Mouse (Mus musculus): ENCODE data around the gene Fam107b. TPM values are rescaled to one million over a fixed set of nuclear protein-coding genes. Genes with fewer than 3 reads are reported as not detected.

The Fam107b gene
- polyA plus RNA-seq, 1 experiment from 2014 or later, result 25.0 TPM

DNA sequence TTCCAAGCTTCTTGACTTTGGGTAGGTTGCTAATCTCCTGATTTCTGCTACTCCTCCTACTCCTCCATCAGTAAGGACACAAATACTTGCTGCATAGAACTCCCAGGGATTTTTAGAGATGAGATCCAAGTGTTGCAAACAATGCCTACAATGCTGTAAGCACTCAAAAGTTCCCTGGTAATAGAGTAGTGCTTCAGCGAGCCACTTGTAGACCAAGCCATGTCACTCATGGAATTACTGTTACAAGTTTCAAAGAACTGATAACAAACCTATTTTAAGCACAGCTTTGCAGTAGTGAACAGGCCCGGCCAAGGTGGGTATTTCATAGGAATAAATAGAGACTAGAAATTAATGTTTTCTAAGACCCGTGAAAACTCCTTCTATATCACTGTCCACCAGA, 174.8 kb downstream of the Fam107b start:
- 45% methylated on average over 3 of the region's 3 CpGs for WGBS (ENCODE audit: insufficient replicate concordance)
- no peak for ATAC-seq (ENCODE audit: low read depth)

GRCm38 (mm10) chr2:3745910-3746606, 175.8 kb downstream of the Fam107b start:
- Histone ChIP-seq H3K4me2 (ENCODE audit: low read depth, low read length) (no peak overlapping the region), H3K4me1 (ENCODE audit: control insufficient read depth, low read depth, low read length) (peaks cover 5% of the 10 kb centered on the region; the same call in 1 of the 2 replicates), H3K27ac (ENCODE audit: low read length) (no peak overlapping the region), H3K36me3 (ENCODE audit: control insufficient read depth, insufficient read depth) (no peaks in the 10 kb centered on the region), H3K4me3 (ENCODE audit: low read depth, low read length) (no peak overlapping the region), H3K9me3 (replicated peaks; ENCODE audit: control insufficient read depth, low read length) (no peaks in the 10 kb centered on the region), H3K27me3 (ENCODE audit: control insufficient read depth, insufficient read depth, low read depth, low read length) (no peaks in the 10 kb centered on the region), H3K9ac (ENCODE audit: low read depth, low read length) (no peak overlapping the region)
- ATAC-seq (ENCODE audit: low read depth), result 0 out of 2 replicates have a peak, but pooled peaks have one; percentile 27
- WGBS (ENCODE audit: insufficient replicate concordance), result 72% methylated on average over 13 of the region's 13 CpGs

More for the DNA sequence above, 174.8 kb downstream of the Fam107b start:
- Histone ChIP-seq H3K4me2 (ENCODE audit: low read depth, low read length) (no peak overlapping the region), H3K36me3 (ENCODE audit: control insufficient read depth, insufficient read depth) (no peaks in the 10 kb centered on the region), H3K27me3 (ENCODE audit: control insufficient read depth, insufficient read depth, low read depth, low read length) (no peaks in the 10 kb centered on the region), H3K4me3 (ENCODE audit: low read depth, low read length) (no peak overlapping the region), H3K9me3 (replicated peaks; ENCODE audit: control insufficient read depth, low read length) (no peaks in the 10 kb centered on the region), H3K4me1 (ENCODE audit: control insufficient read depth, low read depth, low read length) (peaks cover 2% of the 10 kb centered on the region; the same call in 1 of the 2 replicates), H3K27ac (ENCODE audit: low read length) (no peak overlapping the region), H3K9ac (ENCODE audit: low read depth, low read length) (no peak overlapping the region)

DNA sequence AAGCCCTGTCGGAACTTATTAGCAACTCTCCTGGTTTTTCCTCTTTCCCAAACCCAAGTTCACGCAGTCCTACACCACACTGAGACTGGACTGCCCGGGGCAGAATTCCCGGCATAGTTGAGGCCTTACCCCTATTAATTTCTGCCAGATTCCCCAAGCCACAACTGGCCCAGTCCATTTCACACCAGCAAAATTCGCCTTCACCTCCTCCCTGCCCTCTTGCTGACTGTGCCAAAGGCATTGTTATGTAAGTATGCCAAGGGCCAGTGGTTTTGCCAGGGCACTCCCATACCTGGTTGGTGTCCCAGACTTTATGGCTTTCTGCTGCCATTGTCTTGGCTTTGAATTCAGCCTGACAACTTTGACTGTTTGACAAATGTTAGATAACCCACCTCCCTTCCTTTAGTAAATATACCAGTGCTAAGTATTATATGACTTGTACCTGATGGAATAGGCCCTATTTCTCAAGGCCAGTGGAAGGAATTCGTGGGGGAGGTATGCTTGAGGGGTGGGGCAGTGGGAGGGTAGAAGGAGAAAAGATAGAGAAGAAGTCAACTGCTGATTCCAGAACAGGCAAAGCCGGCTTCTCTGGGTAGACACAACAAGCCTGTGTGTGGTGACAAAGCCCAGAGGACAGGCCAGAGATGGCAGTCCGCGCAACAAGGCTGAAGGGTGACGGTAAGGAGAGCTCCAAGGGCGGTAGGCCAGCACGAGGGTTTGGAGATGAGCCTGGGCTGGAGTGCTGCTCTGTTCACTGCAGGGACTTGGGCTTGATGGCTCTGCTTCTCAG, 178.6 kb downstream of the Fam107b start:
- Histone ChIP-seq H3K4me1 (ENCODE audit: control insufficient read depth, low read depth, low read length) (peaks cover 8% of the 10 kb centered on the region), H3K27ac (ENCODE audit: low read length) (no peak overlapping the region), H3K9ac (ENCODE audit: low read depth, low read length) (no peak overlapping the region), H3K36me3 (ENCODE audit: control insufficient read depth, insufficient read depth) (no peaks in the 10 kb centered on the region), H3K4me3 (ENCODE audit: low read depth, low read length) (no peak overlapping the region), H3K27me3 (ENCODE audit: control insufficient read depth, insufficient read depth, low read depth, low read length) (no peaks in the 10 kb centered on the region), H3K9me3 (replicated peaks; ENCODE audit: control insufficient read depth, low read length) (no peaks in the 10 kb centered on the region), H3K4me2 (ENCODE audit: low read depth, low read length) (no peak overlapping the region)
- ATAC-seq (ENCODE audit: low read depth), result no peak
- 62% methylated on average over 12 of the region's 12 CpGs for WGBS (ENCODE audit: insufficient replicate concordance)

DNA sequence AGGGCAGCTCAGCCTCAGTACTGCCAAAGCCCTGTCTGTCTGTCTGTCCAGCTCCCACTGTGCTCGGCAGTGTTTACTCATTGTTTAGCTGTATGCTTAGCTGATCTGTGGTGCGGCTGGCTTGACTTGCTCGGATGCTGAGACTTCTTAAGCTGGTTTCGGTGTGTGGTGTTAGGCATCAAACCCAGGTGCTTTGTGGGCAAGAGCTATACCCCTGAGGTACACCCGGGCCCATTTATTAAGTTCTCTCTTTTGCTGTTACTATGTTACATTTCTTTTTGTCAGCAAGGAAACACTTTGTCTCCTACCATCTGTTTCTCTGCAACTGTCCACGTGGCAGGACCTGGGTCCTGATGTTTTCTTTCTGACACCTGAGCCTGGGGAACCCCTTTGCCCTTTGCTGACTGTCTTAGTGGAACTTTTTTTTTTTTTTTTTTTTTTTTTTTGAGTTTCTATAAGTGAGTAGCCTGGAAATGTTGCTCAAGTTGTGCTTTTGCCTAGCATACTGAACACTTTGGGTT, 179.3 kb downstream of the Fam107b start:
- H3K9me3 ChIP-seq (replicated peaks; ENCODE audit: control insufficient read depth, low read length), result no peaks in the 10 kb centered on the region
- no peak overlapping the region for H3K27ac ChIP-seq (ENCODE audit: low read length)
- H3K27me3 ChIP-seq (ENCODE audit: control insufficient read depth, insufficient read depth, low read depth, low read length), result no peaks in the 10 kb centered on the region
- H3K4me2 ChIP-seq (ENCODE audit: low read depth, low read length), result no peak overlapping the region
- ATAC-seq (ENCODE audit: low read depth), result no peak
- WGBS (ENCODE audit: insufficient replicate concordance), result 59% methylated on average over 6 of the region's 6 CpGs
- no peak overlapping the region for H3K4me3 ChIP-seq (ENCODE audit: low read depth, low read length)
- no peak overlapping the region for H3K9ac ChIP-seq (ENCODE audit: low read depth, low read length)
- no peaks in the 10 kb centered on the region for H3K36me3 ChIP-seq (ENCODE audit: control insufficient read depth, insufficient read depth)
- peaks cover 8% of the 10 kb centered on the region for H3K4me1 ChIP-seq (ENCODE audit: control insufficient read depth, low read depth, low read length)

DNA sequence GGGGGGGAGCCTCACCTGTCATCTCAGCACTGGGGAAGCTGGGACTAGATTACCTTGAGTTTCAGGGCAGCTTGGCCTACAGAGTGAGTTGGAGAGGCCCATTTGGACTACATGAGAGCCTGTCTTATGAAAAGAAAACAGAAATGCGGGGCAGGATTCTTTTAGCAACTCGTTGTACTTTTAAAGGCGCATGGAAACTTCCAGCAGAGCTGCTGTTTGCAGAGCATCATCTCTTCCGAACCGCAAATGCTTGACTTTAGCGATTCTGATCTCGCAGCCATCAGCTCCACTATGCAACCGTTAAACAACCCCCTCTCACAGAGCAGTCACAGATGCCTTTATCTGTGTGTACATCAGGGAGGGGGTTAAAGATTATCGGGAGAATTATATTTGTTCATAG, 179.8 kb downstream of the Fam107b start:
- Histone ChIP-seq H3K36me3 (ENCODE audit: control insufficient read depth, insufficient read depth) (no peaks in the 10 kb centered on the region), H3K9ac (ENCODE audit: low read depth, low read length) (no peak overlapping the region), H3K4me1 (ENCODE audit: control insufficient read depth, low read depth, low read length) (peaks cover 8% of the 10 kb centered on the region), H3K4me2 (ENCODE audit: low read depth, low read length) (no peak overlapping the region), H3K9me3 (replicated peaks; ENCODE audit: control insufficient read depth, low read length) (no peaks in the 10 kb centered on the region), H3K27me3 (ENCODE audit: control insufficient read depth, insufficient read depth, low read depth, low read length) (no peaks in the 10 kb centered on the region), H3K27ac (ENCODE audit: low read length) (no peak overlapping the region), H3K4me3 (ENCODE audit: low read depth, low read length) (no peak overlapping the region)
- no peak for ATAC-seq (ENCODE audit: low read depth)
- WGBS (ENCODE audit: insufficient replicate concordance), result 60% methylated on average over 9 of the region's 9 CpGs

GRCm38 (mm10) chr2:3752365-3752764, 182.1 kb downstream of the Fam107b start:
- peaks cover 8% of the 10 kb centered on the region for H3K4me1 ChIP-seq (ENCODE audit: control insufficient read depth, low read depth, low read length)
- peak; percentile 66; the same call in 1 of the 2 replicates for ATAC-seq (ENCODE audit: low read depth)
- no peaks in the 10 kb centered on the region for H3K9me3 ChIP-seq (replicated peaks; ENCODE audit: control insufficient read depth, low read length)
- no peak overlapping the region for H3K9ac ChIP-seq (ENCODE audit: low read depth, low read length)
- H3K27ac ChIP-seq (ENCODE audit: low read length), result no peak overlapping the region
- H3K4me2 ChIP-seq (ENCODE audit: low read depth, low read length), result no peak overlapping the region
- WGBS (ENCODE audit: insufficient replicate concordance), result 42% methylated on average over 7 of the region's 7 CpGs
- H3K4me3 ChIP-seq (ENCODE audit: low read depth, low read length), result no peak overlapping the region
- H3K27me3 ChIP-seq (ENCODE audit: control insufficient read depth, insufficient read depth, low read depth, low read length), result no peaks in the 10 kb centered on the region
- no peaks in the 10 kb centered on the region for H3K36me3 ChIP-seq (ENCODE audit: control insufficient read depth, insufficient read depth)

- Histone ChIP-seq H3K36me3 (ENCODE audit: control insufficient read depth, insufficient read depth) (no peaks in the 10 kb centered on the region), H3K4me3 (ENCODE audit: low read depth, low read length) (no peak overlapping the region), H3K4me1 (ENCODE audit: control insufficient read depth, low read depth, low read length) (peaks cover 8% of the 10 kb centered on the region), H3K4me2 (ENCODE audit: low read depth, low read length) (no peak overlapping the region), H3K9me3 (replicated peaks; ENCODE audit: control insufficient read depth, low read length) (no peaks in the 10 kb centered on the region), H3K27me3 (ENCODE audit: control insufficient read depth, insufficient read depth, low read depth, low read length) (no peaks in the 10 kb centered on the region), H3K27ac (ENCODE audit: low read length) (no peak overlapping the region), H3K9ac (ENCODE audit: low read depth, low read length) (no peak overlapping the region)
- WGBS (ENCODE audit: insufficient replicate concordance), result 52% methylated on average over 5 of the region's 5 CpGs
- ATAC-seq (ENCODE audit: low read depth), result no peak
These were observed 182.6 kb downstream of the Fam107b start for GRCm38 (mm10) chr2:3752893-3753292.

- no peaks in the 10 kb centered on the region for H3K9me3 ChIP-seq (replicated peaks; ENCODE audit: control insufficient read depth, low read length)
- H3K27me3 ChIP-seq (ENCODE audit: control insufficient read depth, insufficient read depth, low read depth, low read length), result no peaks in the 10 kb centered on the region
- H3K4me2 ChIP-seq (ENCODE audit: low read depth, low read length), result no peak overlapping the region
- no peaks in the 10 kb centered on the region for H3K36me3 ChIP-seq (ENCODE audit: control insufficient read depth, insufficient read depth)
- WGBS (ENCODE audit: insufficient replicate concordance), result 19% methylated on average over 2 of the region's 2 CpGs
- no peak overlapping the region for H3K9ac ChIP-seq (ENCODE audit: low read depth, low read length)
- H3K4me1 ChIP-seq (ENCODE audit: control insufficient read depth, low read depth, low read length), result peaks cover 8% of the 10 kb centered on the region
- no peak overlapping the region for H3K27ac ChIP-seq (ENCODE audit: low read length)
- H3K4me3 ChIP-seq (ENCODE audit: low read depth, low read length), result no peak overlapping the region
- no peak for ATAC-seq (ENCODE audit: low read depth)
These were observed 183.5 kb downstream of the Fam107b start for GRCm38 (mm10) chr2:3753749-3754148.

DNA sequence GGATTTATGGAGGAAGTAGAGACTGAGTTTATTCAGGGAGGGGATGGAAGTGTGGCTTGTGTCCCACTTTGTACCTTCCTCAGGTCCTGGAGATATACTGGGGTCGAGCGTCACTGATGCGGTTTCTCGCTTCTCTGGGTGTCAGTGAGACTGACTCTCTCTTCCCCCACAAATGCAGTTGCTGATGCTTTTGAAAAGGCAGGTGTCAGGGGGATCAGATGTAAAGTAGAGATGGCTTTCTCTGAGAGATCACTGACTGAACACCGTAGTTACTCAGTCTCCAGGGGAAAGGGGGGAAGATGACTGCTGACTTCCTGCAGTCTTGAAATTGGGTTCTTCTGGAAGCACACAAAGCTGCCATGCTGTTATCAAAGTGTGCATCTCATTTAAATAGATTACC, 185.6 kb downstream of the Fam107b start:
- Histone ChIP-seq H3K4me2 (ENCODE audit: low read depth, low read length) (no peak overlapping the region), H3K27me3 (ENCODE audit: control insufficient read depth, insufficient read depth, low read depth, low read length) (no peaks in the 10 kb centered on the region), H3K27ac (ENCODE audit: low read length) (no peak overlapping the region), H3K9me3 (replicated peaks; ENCODE audit: control insufficient read depth, low read length) (no peaks in the 10 kb centered on the region), H3K4me3 (ENCODE audit: low read depth, low read length) (no peak overlapping the region), H3K9ac (ENCODE audit: low read depth, low read length) (no peak overlapping the region), H3K36me3 (ENCODE audit: control insufficient read depth, insufficient read depth) (no peaks in the 10 kb centered on the region), H3K4me1 (ENCODE audit: control insufficient read depth, low read depth, low read length) (peaks cover 3% of the 10 kb centered on the region; the same call in 1 of the 2 replicates)
- no peak for ATAC-seq (ENCODE audit: low read depth)
- WGBS (ENCODE audit: insufficient replicate concordance), result 83% methylated on average over 5 of the region's 5 CpGs
